Mouse (Mus musculus) forebrain, embryonic 11.5 days (tissue): ENCODE measurements around the gene Dusp27. TPM values are rescaled to one million over a fixed set of nuclear protein-coding genes. Genes with fewer than 3 reads are reported as not detected.

ENCODE experiments used
- ATAC-seq: fragments of 200-750 bp; cut with Nextera tagmentation; replicated peaks from 2 replicates; pipeline ENCODE4 v1.8.0; 2017; ENCODE audit warnings: moderate TSS enrichment; ENCODE audit not compliant: low FRiP score
- DNase-seq: peaks from one replicate; pipeline ENCODE4 v3.0.0-alpha.2; 2017; ENCODE audit warnings: low spot score
- H3K27ac ChIP-seq: fragments of 300-500 bp; sonication (generic); 2 replicates; pipeline ENCODE4 v1.5.1; 2014; ENCODE audit warnings: low read depth, low read length
- H3K27me3 ChIP-seq: fragments of 300-500 bp; sonication (generic); 2 replicates; pipeline ENCODE4 v1.6.1; 2014; ENCODE audit warnings: mild to moderate bottlenecking, low read length, mixed read lengths; ENCODE audit not compliant: control insufficient read depth, insufficient read depth
- H3K36me3 ChIP-seq: fragments of 300-500 bp; sonication (generic); 2 replicates; pipeline ENCODE4 v1.6.1; 2014; ENCODE audit warnings: mild to moderate bottlenecking, low read length, moderate library complexity, mixed read lengths; ENCODE audit not compliant: control insufficient read depth, insufficient read depth
- H3K4me1 ChIP-seq: fragments of 300-500 bp; sonication (generic); replicated peaks from 2 replicates; pipeline ENCODE4 v1.6.1; 2014; ENCODE audit warnings: low read length, mixed read lengths; ENCODE audit not compliant: control insufficient read depth, insufficient read depth
- H3K4me2 ChIP-seq: fragments of 300-500 bp; sonication (generic); 2 replicates; pipeline ENCODE4 v1.6.1; 2014; ENCODE audit warnings: low read depth, mild to moderate bottlenecking, low read length, moderate library complexity, mixed read lengths; ENCODE audit not compliant: severe bottlenecking
- H3K4me3 ChIP-seq: fragments of 300-500 bp; sonication (generic); 2 replicates; pipeline ENCODE4 v1.5.1; 2014; ENCODE audit warnings: low read depth, low read length
- H3K9ac ChIP-seq: fragments of 300-500 bp; sonication (generic); 2 replicates; pipeline ENCODE4 v1.6.1; 2014; ENCODE audit warnings: low read length
- H3K9me3 ChIP-seq: fragments of 300-500 bp; sonication (generic); 2 replicates; pipeline ENCODE4 v1.6.1; 2016; ENCODE audit warnings: low read length, mixed read lengths; ENCODE audit not compliant: control insufficient read depth
- WGBS: fragments of 180-500 bp; shearing (Covaris S2); extraction: QIAGEN DNeasy Blood & Tissue Kit; methylation state at CpG from one replicate; pipeline ENCODE4 v1.1.7; 2014; 5-methylcytosine and 5-hydroxymethylcytosine counted together
- polyA plus RNA-seq: library from polyadenylated mRNA; unstranded; fragments of >200 nt; fragmentation: Nextera tagmentation; extraction: Ambion mirVana; gene quantifications from 2 replicates; pipeline ENCODE4 v1.2.1, GENCODE M21; 2014

Gene Dusp27
- polyA plus RNA-seq, 1 experiment from 2014 or later: 1.8 TPM

GRCm38 (mm10) chr1:166160569-166161445 lies 33.1 kb upstream of the Dusp27 start:
- ATAC-seq (peak; percentile 69), DNase-seq (peak; percentile 89)
- WGBS: 18% methylated on average over 24 of the region's 24 CpGs
- Histone ChIP-seq H3K4me2 (peak overlapping the region; percentile 42; the same call in 1 of the 2 replicates), H3K27me3 (no peaks in the 10 kb centered on the region), H3K9me3 (no peaks in the 10 kb centered on the region), H3K4me1 (no peaks in the 10 kb centered on the region), H3K27ac (no peak overlapping the region), H3K36me3 (no peaks in the 10 kb centered on the region), H3K9ac (no peak overlapping the region), H3K4me3 (no peak overlapping the region)

- Histone ChIP-seq H3K4me1 (no peaks in the 10 kb centered on the region), H3K4me3 (no peak overlapping the region), H3K27ac (no peak overlapping the region), H3K9ac (no peak overlapping the region), H3K4me2 (peak overlapping the region; percentile 42; the same call in 1 of the 2 replicates), H3K27me3 (peaks cover 3% of the 10 kb centered on the region), H3K36me3 (no peaks in the 10 kb centered on the region), H3K9me3 (no peaks in the 10 kb centered on the region)
- WGBS: 54% methylated on average over 5 of the region's 5 CpGs
- ATAC-seq: 0 out of 2 replicates have a peak, but pooled peaks have one; percentile 3
- no peak for DNase-seq
Measured at GRCm38 (mm10) chr1:166160111-166160510, 32.4 kb upstream of the Dusp27 start.

GRCm38 (mm10) chr1:166158664-166159063 lies 30.9 kb upstream of the Dusp27 start:
- no peak overlapping the region for H3K9ac ChIP-seq
- WGBS: 68% methylated on average over 9 of the region's 9 CpGs
- no peak overlapping the region for H3K4me2 ChIP-seq
- DNase-seq (no peak), ATAC-seq (no peak)
- no peak overlapping the region for H3K4me3 ChIP-seq
- H3K36me3 ChIP-seq: no peaks in the 10 kb centered on the region
- H3K4me1 ChIP-seq: no peaks in the 10 kb centered on the region
- H3K9me3 ChIP-seq: no peaks in the 10 kb centered on the region
- peaks cover 4% of the 10 kb centered on the region for H3K27me3 ChIP-seq
- H3K27ac ChIP-seq: no peak overlapping the region

- 81% methylated on average over 12 of the region's 12 CpGs for WGBS
- ATAC-seq (no peak), DNase-seq (no peak)
- no peak overlapping the region for H3K9ac ChIP-seq
- peaks cover 4% of the 10 kb centered on the region for H3K27me3 ChIP-seq
- no peak overlapping the region for H3K27ac ChIP-seq
- H3K4me1 ChIP-seq: no peaks in the 10 kb centered on the region; the same call in 1 of the 2 replicates
- no peak overlapping the region for H3K4me3 ChIP-seq
- no peaks in the 10 kb centered on the region for H3K9me3 ChIP-seq
- H3K36me3 ChIP-seq: no peaks in the 10 kb centered on the region
- no peak overlapping the region for H3K4me2 ChIP-seq
Measured at GRCm38 (mm10) chr1:166157712-166158111, 30.0 kb upstream of the Dusp27 start.

GRCm38 (mm10) chr1:166155113-166155494 lies 27.4 kb upstream of the Dusp27 start:
- Histone ChIP-seq H3K27ac (no peak overlapping the region), H3K4me2 (no peak overlapping the region), H3K36me3 (no peaks in the 10 kb centered on the region), H3K4me1 (no peaks in the 10 kb centered on the region; the same call in 1 of the 2 replicates), H3K27me3 (peaks cover 4% of the 10 kb centered on the region), H3K9ac (no peak overlapping the region), H3K9me3 (no peaks in the 10 kb centered on the region), H3K4me3 (no peak overlapping the region)
- DNase-seq (no peak), ATAC-seq (no peak)
- WGBS: 60% methylated on average over 10 of the region's 10 CpGs

GRCm38 (mm10) chr1:166154162-166155112 lies 26.7 kb upstream of the Dusp27 start:
- peak overlapping the region; percentile 32; the same call in 1 of the 2 replicates for H3K4me2 ChIP-seq
- peak; percentile 88 for DNase-seq
- no peaks in the 10 kb centered on the region; the same call in 1 of the 2 replicates for H3K4me1 ChIP-seq
- no peak overlapping the region for H3K9ac ChIP-seq
- no peaks in the 10 kb centered on the region for H3K9me3 ChIP-seq
- peaks cover 4% of the 10 kb centered on the region for H3K27me3 ChIP-seq
- peak; percentile 65 for ATAC-seq
- no peaks in the 10 kb centered on the region for H3K36me3 ChIP-seq
- 19% methylated on average over 29 of the region's 29 CpGs for WGBS
- H3K27ac ChIP-seq: no peak overlapping the region
- no peak overlapping the region for H3K4me3 ChIP-seq

GRCm38 (mm10) chr1:166153351-166154120 lies 25.8 kb upstream of the Dusp27 start:
- ATAC-seq: peak; percentile 26; the same call in 1 of the 2 replicates
- Histone ChIP-seq H3K9ac (no peak overlapping the region), H3K9me3 (no peaks in the 10 kb centered on the region), H3K4me3 (no peak overlapping the region), H3K27ac (no peak overlapping the region), H3K4me2 (no peak overlapping the region), H3K27me3 (peaks cover 4% of the 10 kb centered on the region), H3K36me3 (no peaks in the 10 kb centered on the region), H3K4me1 (no peaks in the 10 kb centered on the region; the same call in 1 of the 2 replicates)
- WGBS: 13% methylated on average over 18 of the region's 18 CpGs
- peak; percentile 95 for DNase-seq

GRCm38 (mm10) chr1:166152034-166152433 lies 24.3 kb upstream of the Dusp27 start:
- no peak for ATAC-seq
- Histone ChIP-seq H3K4me1 (no peaks in the 10 kb centered on the region; the same call in 1 of the 2 replicates), H3K27ac (no peak overlapping the region), H3K36me3 (no peaks in the 10 kb centered on the region), H3K4me3 (no peak overlapping the region), H3K27me3 (peaks cover 4% of the 10 kb centered on the region), H3K9ac (no peak overlapping the region), H3K9me3 (no peaks in the 10 kb centered on the region), H3K4me2 (no peak overlapping the region)
- DNase-seq: no peak
- 95% methylated on average over 10 of the region's 10 CpGs for WGBS
